Mouse (Mus musculus) ES-E14 (cell line): ENCODE measurements around the gene Ddx42. TPM values are rescaled to one million over a fixed set of nuclear protein-coding genes. Genes with fewer than 3 reads are reported as not detected.

ENCODE experiments used
- DNase-seq: peaks from one replicate; pipeline ENCODE4 v3.0.0-alpha.2; 2013; ENCODE audit warnings: low read depth, low spot score
- H3K27ac ChIP-seq: 2 replicates; pipeline ENCODE4 v1.5.1; 2012; ENCODE audit warnings: low read depth, mild to moderate bottlenecking, low read length, moderate library complexity, mixed read lengths; ENCODE audit not compliant: poor library complexity, insufficient read depth, severe bottlenecking
- H3K36me3 ChIP-seq: 2 replicates; pipeline ENCODE4 v1.6.1; 2012; ENCODE audit warnings: mild to moderate bottlenecking, low read length, moderate library complexity, mixed read lengths; ENCODE audit not compliant: control insufficient read depth, poor library complexity, insufficient read depth, severe bottlenecking
- H3K4me1 ChIP-seq, 2 experiments: fragments of 150-350 bp in 1 of 2; sonication (generic) in 1 of 2; 2 replicates each; pipeline ENCODE4 v1.6.1; 2012; ENCODE audit warnings: low read length in 2 of 2, mild to moderate bottlenecking in 1 of 2, mixed read lengths in 1 of 2; ENCODE audit not compliant: control insufficient read depth in 2 of 2, insufficient read depth in 2 of 2, poor library complexity in 1 of 2
- H3K4me3 ChIP-seq, 2 experiments: fragments of 150-350 bp in 1 of 2; sonication (generic) in 1 of 2; 2 replicates each; pipeline ENCODE4 v1.5.1; 2012; ENCODE audit warnings: low read length in 2 of 2, low read depth in 1 of 2, mild to moderate bottlenecking in 1 of 2, mixed read lengths in 1 of 2; ENCODE audit not compliant: insufficient read depth in 1 of 2, poor library complexity in 1 of 2, severe bottlenecking in 1 of 2
- H3K9ac ChIP-seq: 2 replicates; pipeline ENCODE4 v1.6.1; 2012; ENCODE audit warnings: low read depth, mild to moderate bottlenecking, low read length, mixed read lengths; ENCODE audit not compliant: poor library complexity, insufficient read depth, severe bottlenecking
- H3K9me3 ChIP-seq: fragments of 150-350 bp; sonication (generic); 2 replicates; pipeline ENCODE4 v1.6.1; 2012; ENCODE audit warnings: low read depth, mild to moderate bottlenecking, low read length; ENCODE audit not compliant: control insufficient read depth, insufficient read depth
- CHD2 ChIP-seq: IDR thresholded peaks from 2 replicates; pipeline ENCODE4 v1.6.1; 2014; ENCODE audit warnings: mild to moderate bottlenecking, low read depth, low read length, inconsistent platforms
- HCFC1 ChIP-seq: IDR thresholded peaks from 2 replicates; pipeline ENCODE4 v1.6.1; 2012; ENCODE audit warnings: low read length, inconsistent platforms, borderline replicate concordance; ENCODE audit not compliant: insufficient read depth
- MAFK ChIP-seq: IDR thresholded peaks from 2 replicates; pipeline ENCODE4 v1.6.1; 2014; ENCODE audit warnings: mild to moderate bottlenecking, low read depth, low read length, inconsistent platforms; ENCODE audit not compliant: insufficient read depth
- ZC3H11A ChIP-seq: IDR thresholded peaks from 2 replicates; pipeline ENCODE4 v1.6.1; 2012; ENCODE audit warnings: low read depth, mild to moderate bottlenecking, inconsistent platforms, low read length, borderline replicate concordance
- ZNF384 ChIP-seq: IDR thresholded peaks from 2 replicates; pipeline ENCODE4 v1.6.1; 2012; ENCODE audit warnings: low read depth, low read length, inconsistent platforms
- in situ Hi-C, 2 experiments: fragments of 600-800 bp; cut with MboI; formaldehyde crosslinking; loops; one replicate each; pipeline ENCODE4 v1.15.1; 2025; ENCODE audit warnings: low sequenced_read_pairs in 2 of 2, inconsistent platforms in 1 of 2; ENCODE audit not compliant: unreplicated experiment in 2 of 2
- total RNA-seq: library from RNA; depleted of rRNA; stranded (reverse); fragments of 300-350 nt; gene quantifications from 2 replicates; pipeline ENCODE4 v1.2.3, GENCODE M21; 2012

Ddx42 gene
- total RNA-seq, 1 experiment = 64.3 TPM

GRCm38 (mm10) chr11:106267311-106267852 lies 50.7 kb downstream of the Ddx42 start:
- H3K9ac ChIP-seq = no peak overlapping the region
- TF ChIP-seq CHD2 = no peak
- no peak for TF ChIP-seq ZNF384
- TF ChIP-seq MAFK = no peak
- no peak for TF ChIP-seq ZC3H11A
- no peak for TF ChIP-seq HCFC1
- peaks cover 7 to 14% of the 10 kb centered on the region in 2 experiments for H3K4me1 ChIP-seq
- no peak for DNase-seq
- no peak overlapping the region for H3K4me3 ChIP-seq
- in situ Hi-C loops = no loop called here
- peaks cover 38% of the 10 kb centered on the region for H3K36me3 ChIP-seq
- no peak overlapping the region for H3K27ac ChIP-seq
- no peaks in the 10 kb centered on the region for H3K9me3 ChIP-seq

- no peak overlapping the region for H3K9ac ChIP-seq
- peaks cover 7 to 14% of the 10 kb centered on the region in 2 experiments for H3K4me1 ChIP-seq
- TF ChIP-seq MAFK (no peak), ZNF384 (no peak), ZC3H11A (no peak), CHD2 (no peak), HCFC1 (no peak)
- no peak overlapping the region for H3K4me3 ChIP-seq
- H3K27ac ChIP-seq = no peak overlapping the region
- no peaks in the 10 kb centered on the region for H3K9me3 ChIP-seq
- H3K36me3 ChIP-seq = peaks cover 33% of the 10 kb centered on the region
- in situ Hi-C loops = no loop called here
- no peak for DNase-seq
These were observed 51.1 kb downstream of the Ddx42 start for GRCm38 (mm10) chr11:106267871-106268270.

DNA sequence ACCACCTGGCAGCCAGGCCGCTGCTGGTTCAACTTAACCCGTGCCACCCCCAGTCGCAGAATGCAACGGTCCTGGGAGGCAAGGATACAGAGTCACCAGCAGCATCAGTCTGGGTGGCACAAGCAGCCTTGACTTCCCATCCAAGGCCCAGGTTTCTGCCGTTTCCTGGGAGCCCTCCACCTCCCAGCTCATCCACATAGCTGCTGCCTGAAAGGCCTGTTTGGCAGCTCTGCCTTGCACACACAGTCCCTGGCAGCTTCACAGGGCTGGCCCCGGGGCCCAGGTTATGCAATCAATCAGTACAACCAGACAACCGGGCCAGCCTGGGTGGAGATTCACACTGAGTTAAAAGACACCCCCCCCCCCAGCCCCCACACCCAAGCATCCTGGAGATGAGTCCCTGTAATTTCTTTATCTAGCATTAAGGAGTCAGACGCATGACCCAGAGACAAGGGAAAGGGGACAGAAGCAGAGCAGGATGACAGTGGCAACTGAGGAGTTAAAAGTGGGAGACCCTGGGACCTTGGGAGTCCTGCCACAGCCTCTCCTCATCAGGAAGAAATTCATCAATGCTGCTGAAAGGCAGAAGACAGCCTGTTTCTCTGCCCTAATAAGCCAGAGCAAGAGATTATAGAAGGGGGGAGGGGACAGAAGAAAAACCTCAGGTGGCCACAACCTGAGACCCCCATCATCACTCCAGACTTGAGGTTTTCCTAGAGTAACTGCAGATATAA lies 51.8 kb downstream of the Ddx42 start:
- in situ Hi-C loops = no loop called here
- Histone ChIP-seq H3K9ac (peak overlapping the region; percentile 34; the same call in 1 of the 2 replicates), H3K36me3 (peaks cover 27% of the 10 kb centered on the region), H3K27ac (peak overlapping the region; percentile 17; the same call in 1 of the 2 replicates), H3K4me3 (no peak overlapping the region), H3K9me3 (no peaks in the 10 kb centered on the region), H3K4me1 (peaks cover 7 to 14% of the 10 kb centered on the region in 2 experiments)
- TF ChIP-seq HCFC1 (no peak), MAFK (no peak), ZC3H11A (no peak), ZNF384 (no peak), CHD2 (no peak)
- no peak for DNase-seq

DNA sequence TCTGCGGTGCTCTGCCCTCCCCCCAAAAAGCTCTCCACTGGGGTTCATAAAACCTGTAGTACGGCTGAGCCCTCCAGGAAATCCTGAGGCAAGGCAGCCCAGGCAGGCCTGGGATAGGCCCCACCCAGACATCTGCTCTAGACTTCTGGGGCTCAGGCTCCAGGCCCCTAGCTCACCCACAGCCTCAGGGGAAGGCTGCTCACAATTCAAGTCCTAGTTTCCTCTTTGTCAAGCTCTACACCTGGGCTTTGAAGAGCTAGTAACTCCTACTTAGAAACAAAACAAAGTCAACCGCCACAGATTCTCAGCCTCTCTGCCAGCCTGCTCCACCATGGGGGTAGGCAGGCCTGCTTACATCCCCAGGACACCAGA lies 52.3 kb downstream of the Ddx42 start:
- H3K36me3 ChIP-seq = peaks cover 22% of the 10 kb centered on the region
- in situ Hi-C loops = no loop called here
- DNase-seq = peak; percentile 43
- H3K27ac ChIP-seq = peak overlapping the region; percentile 30; the same call in 1 of the 2 replicates
- H3K4me1 ChIP-seq = peaks cover 9 to 15% of the 10 kb centered on the region in 2 experiments
- peak overlapping the region; percentile 34; the same call in 1 of the 2 replicates for H3K9ac ChIP-seq
- H3K9me3 ChIP-seq = no peaks in the 10 kb centered on the region
- no peak overlapping the region for H3K4me3 ChIP-seq
- TF ChIP-seq HCFC1 = no peak
- no peak for TF ChIP-seq ZC3H11A
- TF ChIP-seq ZNF384 = no peak
- no peak for TF ChIP-seq MAFK
- TF ChIP-seq CHD2 = no peak
